Mouse (Mus musculus): Measurements from ENCODE around the gene Tff1.

GRCm38 (mm10) chr17:31153785-31154184 lies 11.3 kb downstream of the Tff1 start:
- TF ChIP-seq CTCF (IDR thresholded peaks at IDR 0.05; ENCODE audit: borderline replicate concordance, control insufficient read depth, extremely low read depth, insufficient read depth, low read length, poor library complexity) (no peak), POLR2A (IDR thresholded peaks at IDR 0.05; ENCODE audit: control insufficient read depth, extremely low read depth, insufficient read depth, low read length, poor library complexity) (no peak)

Data from thymus, adult 2 months (tissue).